Mouse (Mus musculus): ENCODE measurements around the gene Lrig2. TPM values are rescaled to one million over a fixed set of nuclear protein-coding genes. Genes with fewer than 3 reads are reported as not detected.

The Lrig2 gene
- 22.5 TPM for polyA plus RNA-seq (2015; fragmentation: Illumina TruSeq; extraction: RNeasy Lipid Tissue Mini Kit (QIAGEN cat#74804); ENCODE audit: insufficient read depth, low replicate concordance)

DNA sequence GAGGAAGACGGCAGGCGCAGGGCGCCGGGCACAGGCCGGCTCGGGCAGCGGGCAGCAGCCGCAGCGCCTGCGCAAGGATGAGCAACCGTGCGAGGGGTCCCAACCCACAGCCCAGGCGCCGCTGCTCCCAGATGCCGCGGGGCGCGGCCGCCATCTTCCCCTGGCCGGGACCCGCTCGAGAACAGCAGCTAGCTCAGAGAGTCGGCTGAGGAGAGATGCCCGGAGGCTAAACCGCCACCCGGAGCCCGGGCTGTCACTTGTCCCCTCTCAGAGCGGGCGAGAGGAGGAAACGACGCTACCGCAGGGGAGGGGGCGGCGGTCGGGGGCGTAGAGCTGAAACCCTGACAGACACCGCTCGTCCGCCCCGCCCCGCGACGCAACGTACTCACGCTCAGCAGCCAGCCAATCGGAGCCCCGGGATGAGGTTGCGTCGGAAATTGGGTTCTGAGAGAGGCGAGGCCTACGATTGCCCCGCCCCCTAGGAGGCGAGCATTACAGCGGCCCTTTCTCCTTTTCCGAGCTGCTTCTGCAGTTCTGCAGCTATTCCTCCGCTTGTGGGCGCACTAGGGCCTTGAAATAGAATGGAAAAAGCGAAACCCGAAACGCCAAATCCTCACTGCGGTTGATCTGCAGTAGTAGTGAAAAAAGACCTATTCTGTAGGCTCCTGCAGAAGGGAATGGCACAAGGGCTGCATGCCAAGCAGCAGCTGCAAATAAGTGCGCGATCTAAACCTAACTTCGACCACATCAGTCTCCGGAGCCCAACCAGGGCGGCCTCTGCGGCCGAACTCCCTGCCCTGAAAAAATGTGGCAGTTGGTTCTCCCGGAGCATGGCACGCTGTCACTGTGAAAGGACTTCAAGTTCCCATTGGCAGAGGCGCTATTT lies at the start of gene Lrig2:
Gene Lrig2, minus strand, starts transcription at position 381 of the 886 bp plus-strand sequence.

Other genes with a start within 250 kb of the Lrig2 start
- gene Slc16a1, start 126.8 kb upstream of the Lrig2 start, polyA plus RNA-seq (2015; fragmentation: Illumina TruSeq; extraction: RNeasy Lipid Tissue Mini Kit (QIAGEN cat#74804); ENCODE audit: insufficient read depth, low replicate concordance) = 49.9 TPM

Data from spleen, adult 10 weeks (tissue).